Mouse (Mus musculus): ENCODE results near the gene Cyp4f17.
"Not testable (repeated sequence)": the region's sequence is repeated elsewhere in the genome, so short reads cannot be mapped to it uniquely, and the experiment has no call there.

Cyp4f17 gene

DNA sequence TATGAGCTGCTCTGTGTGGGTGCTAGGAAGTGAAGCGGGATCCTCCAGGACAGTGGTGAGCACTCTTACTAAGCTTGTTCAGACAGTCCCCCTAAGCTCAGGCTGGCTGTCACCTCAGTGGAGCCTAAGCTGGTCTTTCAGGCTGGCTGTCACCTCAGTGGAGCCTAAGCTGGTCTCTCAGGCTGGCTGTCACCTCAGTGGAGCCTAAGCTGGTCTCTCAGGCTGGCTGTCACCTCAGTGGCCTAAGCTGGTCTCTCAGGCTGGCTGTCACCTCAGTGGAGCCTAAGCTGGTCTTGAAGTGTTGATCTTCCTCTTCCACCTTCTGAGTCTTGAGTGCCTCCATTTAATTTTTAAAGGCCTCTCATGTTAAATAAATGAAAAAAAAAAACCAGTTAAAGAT lies 20.5 kb downstream of the Cyp4f17 start:
- not testable (repeated sequence) for DNase-seq (ENCODE audit: low read depth, low spot score)

DNA sequence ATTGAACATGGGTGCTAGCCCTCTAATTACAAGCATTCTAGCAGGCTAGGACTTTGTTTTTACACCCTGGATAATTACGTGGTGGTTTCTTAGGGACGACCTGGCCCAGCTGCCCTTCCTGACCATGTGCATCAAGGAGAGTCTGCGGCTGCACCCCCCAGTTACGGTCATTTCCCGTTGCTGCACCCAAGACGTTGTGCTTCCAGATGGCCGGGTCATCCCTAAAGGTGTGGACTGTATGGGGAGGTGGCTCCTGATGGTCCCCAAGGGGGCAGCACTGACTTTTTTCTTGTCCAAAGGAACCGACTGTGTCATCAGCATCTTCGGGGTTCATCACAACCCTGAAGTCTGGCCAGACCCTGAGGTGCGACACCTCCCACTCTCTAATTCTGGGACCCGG lies 21.9 kb downstream of the Cyp4f17 start:
- DNase-seq (ENCODE audit: low read depth, low spot score): no peak

DNA sequence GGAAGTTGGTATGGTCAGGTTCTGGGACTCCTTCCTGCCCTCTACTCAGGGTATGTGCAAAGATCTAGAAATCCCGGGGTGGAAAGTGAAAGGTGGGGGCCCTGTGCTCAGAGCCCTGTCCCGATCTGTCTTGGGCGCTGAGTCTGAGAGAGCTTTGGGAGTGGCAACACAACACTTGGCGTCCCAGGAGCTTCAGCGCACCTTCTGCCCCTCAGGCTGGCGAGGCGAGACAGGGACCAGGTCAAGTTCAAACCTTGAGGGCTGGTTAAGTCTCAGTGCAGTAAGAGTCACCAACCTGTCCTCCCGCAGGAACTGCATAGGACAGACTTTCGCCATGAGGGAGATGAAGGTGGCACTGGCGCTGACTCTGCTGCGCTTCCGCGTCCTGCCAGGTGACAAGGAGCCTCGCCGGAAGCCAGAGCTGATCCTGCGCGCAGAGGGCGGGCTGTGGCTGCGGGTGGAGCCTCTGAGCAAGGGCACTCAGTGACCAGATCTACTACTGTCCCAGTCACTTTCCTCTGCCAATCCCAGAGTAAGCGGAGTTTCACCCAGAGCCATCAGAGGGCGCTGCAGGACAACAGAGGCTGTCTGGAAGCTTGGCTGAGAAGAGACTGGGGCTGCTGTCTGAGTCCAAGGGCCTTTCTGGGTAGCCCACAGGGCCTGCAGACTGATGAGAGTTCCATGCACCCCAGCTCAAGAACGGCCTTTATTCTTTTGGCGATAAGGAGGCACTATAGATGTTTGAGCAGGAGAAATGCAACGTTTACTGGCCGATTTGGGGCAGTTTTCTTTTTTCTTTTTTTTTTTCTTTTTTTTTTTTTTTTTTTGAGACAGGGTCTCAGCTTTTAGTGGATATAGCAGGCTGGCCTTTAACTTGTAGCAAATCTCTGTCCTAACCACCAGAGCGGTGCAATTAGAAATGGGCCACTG lies 22.8 kb downstream of the Cyp4f17 start:
- DNase-seq (ENCODE audit: low read depth, low spot score): peak; percentile 83

DNA sequence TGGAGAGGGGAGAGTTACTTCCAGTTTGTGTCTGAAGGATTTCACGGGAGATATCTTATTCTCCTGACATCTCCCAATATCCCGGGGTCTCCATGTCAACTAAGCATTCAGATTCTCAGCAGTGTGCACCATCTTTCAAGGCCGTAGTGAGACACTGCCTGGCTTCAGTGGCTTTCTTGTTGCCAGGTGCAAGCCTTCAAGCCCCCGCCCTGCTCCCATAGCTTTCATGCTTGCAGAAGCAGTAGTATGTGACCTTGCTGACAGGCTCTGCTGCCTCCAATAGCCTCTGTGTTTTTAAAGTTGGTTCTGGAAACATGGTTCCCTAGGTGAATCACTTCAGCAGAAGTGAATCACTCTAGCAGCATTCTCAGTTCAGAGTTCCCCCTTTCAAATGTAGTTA lies 26.5 kb downstream of the Cyp4f17 start:
- not testable (repeated sequence) for DNase-seq (ENCODE audit: low read depth, low spot score)

DNA sequence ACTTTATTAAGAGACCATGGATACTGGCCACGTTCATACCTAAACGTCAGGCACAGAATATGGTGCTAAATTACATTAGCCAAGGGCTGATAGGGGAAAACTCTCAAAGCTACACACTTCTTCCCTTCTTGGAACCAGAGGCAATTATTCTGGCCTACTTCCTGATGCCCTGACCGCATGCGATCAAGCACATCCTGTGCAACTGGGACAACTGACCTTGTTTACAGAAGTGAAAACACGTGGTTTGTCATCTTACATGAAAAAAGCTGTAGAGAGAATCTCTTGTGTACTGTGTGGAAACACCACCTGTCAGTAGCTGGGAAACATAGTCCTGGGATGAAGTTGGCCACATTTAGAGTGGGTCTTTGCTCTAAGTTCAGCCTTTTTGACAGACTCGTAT lies 28.2 kb downstream of the Cyp4f17 start:
- no peak for DNase-seq (ENCODE audit: low read depth, low spot score)

DNA sequence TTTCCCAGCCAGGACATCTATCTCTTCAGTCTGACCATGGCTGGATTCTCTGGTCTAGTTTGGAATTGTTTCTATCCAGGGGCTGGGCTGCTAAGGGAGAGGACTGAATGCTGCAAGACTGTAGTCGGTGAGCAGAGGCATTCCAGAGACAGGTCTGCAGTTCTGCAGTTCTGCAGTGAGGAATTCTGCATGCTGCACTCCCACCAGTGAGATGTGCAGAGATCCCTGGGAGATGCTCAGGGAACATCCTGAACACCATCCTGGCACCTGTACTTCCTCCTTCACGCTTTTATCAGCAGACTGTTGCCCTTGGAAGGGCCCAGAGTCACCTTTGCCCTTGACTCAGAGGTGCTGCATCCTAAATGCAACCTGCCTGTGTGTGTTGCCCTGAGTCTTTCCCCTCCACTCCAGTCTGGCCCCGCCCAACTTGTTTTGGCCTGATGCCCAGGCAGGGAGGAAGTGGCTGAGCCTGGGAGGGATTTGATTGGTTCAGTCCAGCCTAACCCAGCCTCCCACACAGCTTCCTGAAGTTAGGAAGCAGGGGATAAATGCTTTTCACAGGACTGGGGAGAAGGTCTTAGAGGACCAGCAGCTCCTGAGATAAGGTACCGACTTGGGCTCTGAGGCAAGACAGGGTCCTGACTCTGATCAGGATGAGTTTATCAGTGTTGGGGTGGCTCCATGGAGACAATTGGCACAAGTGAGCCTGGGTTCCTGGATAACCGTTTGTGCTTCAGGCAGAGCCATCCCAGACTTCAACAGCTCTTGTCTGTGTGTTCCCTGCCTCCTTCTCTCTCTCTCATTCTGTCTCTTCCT lies 30.4 kb downstream of the Cyp4f17 start, which contains the start of gene Cyp4f16:
TSS of gene Cyp4f16 (plus strand) at position 508 of the 816 bp plus-strand sequence.
- peak; percentile 84 for DNase-seq (ENCODE audit: low read depth, low spot score)

DNA sequence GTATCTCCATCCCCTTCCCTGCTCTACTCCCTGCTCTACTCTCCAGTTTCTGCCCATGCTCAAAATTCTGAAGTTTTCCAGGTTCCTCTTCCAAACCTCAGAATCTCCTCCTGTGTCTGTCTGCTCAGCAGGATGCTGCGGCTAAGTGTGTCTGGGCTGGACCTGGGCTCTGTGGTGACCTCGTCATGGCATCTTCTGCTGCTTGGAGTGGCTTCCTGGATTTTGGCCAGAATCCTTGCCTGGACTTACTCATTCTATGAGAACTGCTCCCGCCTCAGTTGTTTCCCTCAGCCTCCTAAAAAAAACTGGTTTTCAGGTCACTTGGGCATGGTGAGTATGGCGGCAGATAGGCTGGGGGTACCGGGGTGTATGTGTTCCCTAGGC lies 31.0 kb downstream of the Cyp4f17 start:
- no peak for DNase-seq (ENCODE audit: low read depth, low spot score)

DNA sequence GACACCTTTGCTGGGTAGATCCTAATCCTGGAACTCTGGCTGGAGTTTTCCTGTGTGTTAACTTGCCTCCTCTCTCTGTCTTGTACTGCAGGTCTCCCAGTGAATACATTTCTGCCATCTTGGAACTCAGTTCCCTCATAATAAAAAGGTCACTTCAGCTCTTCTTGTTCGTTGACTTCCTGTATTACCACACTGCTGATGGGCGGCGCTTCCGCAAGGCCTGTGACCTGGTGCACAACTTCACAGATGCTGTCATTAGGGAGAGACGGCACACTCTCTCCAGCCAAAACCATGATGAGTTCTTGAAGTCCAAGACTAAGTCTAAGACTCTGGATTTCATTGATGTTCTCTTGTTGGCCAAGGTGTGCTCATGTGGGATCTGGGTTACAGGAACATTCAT lies 38.9 kb downstream of the Cyp4f17 start:
- DNase-seq (ENCODE audit: low read depth, low spot score): not testable (repeated sequence)

DNA sequence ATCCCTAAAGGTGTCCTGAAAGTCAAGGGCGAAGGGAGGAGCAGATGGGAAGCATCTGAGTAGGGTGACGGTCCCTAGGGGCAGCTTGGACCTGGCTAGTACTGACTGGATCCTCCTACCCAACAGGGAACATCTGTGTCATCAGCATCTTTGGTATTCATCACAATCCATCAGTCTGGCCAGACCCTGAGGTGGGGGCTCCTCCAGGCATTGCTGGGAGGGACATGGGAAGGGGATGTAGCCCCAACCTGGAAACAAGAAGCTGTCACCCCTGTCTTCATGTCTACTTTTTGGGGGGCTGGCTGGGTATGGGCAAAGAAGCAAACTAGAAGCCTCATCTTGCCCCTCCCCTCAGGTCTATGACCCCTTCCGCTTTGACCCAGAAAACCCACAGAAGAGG lies 44.5 kb downstream of the Cyp4f17 start:
- not testable (repeated sequence) for DNase-seq (ENCODE audit: low read depth, low spot score)

DNA sequence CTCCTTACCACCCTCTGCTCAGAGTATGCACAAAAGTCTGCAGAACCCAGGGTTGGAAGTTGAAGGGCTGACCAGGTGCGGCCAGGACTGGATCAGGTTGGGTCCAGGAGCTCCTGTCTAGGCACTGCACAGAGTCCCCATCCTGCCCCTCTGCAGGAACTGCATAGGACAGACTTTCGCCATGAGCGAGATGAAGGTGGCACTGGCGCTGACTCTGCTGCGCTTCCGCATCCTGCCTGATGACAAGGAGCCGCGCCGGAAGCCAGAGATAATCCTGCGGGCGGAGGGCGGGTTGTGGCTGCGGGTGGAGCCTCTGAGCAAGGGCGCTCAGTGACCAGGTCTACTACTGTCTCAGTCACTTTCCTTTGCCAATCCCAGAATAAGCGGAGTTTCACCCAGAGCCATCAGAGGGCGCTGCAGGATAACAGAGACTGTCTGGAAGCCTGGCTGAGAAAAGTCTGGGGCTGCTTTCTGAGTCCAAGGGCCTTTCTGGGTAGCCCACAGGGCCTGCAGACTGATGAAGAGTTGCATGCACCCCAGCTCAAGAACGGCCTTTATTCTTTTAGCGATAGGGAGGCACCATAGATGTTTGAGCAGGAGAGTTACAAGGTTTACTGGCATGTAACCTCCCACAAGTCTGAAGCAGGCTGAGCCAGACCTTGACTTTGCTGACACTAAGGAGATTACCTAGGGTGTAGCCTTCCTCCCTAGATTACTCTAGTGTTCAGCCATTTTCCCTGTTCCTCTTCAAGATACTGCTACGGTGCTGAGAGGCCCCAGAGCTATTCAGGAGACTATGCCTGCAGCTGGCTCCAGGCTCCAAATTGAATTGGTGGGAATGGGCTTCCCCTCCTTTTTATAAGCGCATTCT lies 45.3 kb downstream of the Cyp4f17 start:
- DNase-seq (ENCODE audit: low read depth, low spot score): peak; percentile 91

DNA sequence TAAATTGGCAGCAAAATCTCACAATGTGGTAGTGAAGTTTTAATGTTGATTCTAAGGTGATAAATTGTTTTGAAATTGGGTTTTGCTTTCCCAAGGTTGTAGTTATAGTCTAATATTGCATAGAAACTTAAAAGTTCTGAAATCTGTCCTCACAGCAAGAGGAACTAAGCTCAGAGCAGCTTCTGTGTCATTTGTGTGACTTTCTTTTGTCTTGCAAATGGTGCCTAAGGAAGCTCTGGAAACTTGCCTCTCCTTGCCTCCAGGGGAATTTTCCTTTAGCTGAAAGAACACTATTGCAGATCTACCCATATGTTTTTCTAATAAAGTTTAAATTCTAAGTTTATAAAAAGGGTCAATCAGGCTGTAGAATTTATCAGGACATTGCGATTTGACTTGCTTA lies 47.2 kb downstream of the Cyp4f17 start:
- DNase-seq (ENCODE audit: low read depth, low spot score): peak; percentile 36

DNA sequence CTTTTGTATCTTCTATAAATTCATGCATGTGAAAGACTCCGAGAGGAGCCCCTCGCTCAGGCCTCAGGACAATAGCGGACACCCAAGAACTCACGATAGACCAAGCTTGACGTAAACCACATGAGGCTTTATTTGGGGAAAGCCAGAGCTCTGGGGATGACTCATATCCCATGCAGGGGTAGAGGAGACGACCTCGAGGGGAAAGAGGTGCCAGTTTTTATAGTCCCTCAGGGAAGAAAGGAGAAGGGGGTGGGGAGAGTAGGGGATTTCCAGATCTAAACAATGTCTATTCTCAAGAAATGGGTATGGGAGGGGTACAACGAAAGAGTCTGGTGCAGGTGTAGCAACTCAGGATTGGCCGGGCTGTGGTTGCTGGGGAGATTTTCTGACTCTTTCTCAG lies 48.5 kb downstream of the Cyp4f17 start:
- not testable (repeated sequence) for DNase-seq (ENCODE audit: low read depth, low spot score)

DNA sequence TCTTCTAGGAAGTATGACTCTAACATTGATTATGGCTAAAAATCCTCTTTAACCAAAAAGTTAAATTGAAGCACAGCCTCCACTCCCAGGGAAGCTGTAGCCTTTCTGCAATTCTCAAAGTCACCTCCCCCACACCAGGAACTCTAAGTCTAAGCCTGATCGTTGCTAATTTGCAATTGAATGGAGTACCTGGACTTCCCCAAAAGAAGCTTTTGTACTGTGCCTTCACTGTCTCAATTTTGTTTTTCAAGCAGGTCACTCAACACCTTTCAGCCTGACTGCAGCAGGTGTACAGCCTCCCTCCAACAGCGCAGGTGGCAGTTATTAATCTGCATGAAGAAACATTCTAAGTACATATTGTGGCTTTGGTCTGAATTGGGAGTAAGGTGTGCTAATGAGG lies 57.5 kb downstream of the Cyp4f17 start:
- DNase-seq (ENCODE audit: low read depth, low spot score): peak; percentile 45

DNA sequence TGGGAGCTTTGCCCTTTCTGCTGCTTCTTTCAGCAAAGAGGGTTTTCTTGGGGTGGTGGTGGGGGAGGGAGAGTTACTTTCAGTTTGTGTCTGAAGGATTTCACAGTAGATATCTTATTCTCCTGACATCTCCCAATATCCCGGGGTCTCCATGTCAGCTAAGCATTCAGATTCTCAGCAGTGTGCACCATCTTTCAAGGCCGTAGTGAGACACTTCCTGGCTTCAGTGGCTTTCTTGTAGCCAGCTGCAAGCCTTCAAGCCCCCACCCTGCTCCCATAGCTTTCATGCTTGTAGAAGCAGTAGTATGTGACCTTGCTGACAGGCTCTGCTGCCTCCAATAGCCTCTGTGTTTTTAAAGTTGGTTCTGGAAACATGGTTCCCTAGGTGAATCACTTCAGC lies 67.4 kb downstream of the Cyp4f17 start:
- not testable (repeated sequence) for DNase-seq (ENCODE audit: low read depth, low spot score)

DNA sequence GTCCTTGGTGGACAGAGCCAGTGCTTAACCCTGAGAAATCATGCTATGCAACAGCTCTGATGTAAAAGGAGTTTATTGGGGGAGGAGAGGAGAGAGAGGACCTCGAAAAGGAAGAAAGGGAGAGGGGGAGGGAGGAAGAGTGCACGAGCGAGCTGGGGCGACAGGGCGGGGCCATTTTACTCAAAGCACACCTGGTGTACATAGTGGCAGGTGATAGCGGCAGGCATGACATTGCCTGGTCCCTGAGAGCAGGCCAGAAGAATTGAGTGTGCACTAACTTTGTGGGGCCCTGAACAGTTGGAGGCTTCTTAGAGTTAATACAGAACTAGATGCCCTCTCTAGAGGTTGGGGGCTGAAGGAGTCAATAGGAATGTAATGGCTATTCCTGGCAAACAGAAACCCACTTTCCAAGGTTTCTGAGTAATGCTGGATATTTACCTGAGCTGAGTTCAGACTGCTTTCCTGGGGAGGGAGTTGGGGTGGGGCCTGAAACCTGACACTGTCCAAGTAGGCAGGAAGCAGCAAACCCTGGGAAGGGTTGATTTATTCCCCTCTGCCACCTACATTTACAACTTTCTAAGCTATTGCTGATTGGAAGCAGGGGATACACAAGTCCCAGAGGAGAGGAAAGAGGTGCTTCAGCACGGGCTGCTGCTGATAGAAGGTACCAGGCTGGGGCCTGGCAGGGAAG lies 71.8 kb downstream of the Cyp4f17 start:
- DNase-seq (ENCODE audit: low read depth, low spot score): no peak
